In genomic region chr2:102721859-102722258, GRCm38 (mm10) we compare ENCODE assay signal across 25 mouse cellular contexts.
DNase-seq lines count a peak whose midpoint lies in the region; ATAC-seq and TF ChIP-seq lines count a peak whose summit lies in the region.
"Had no signal": no experiment of that assay in that cellular context is flagged by ENCODE, and none has a peak within 500 bp of the region (broad histone marks: within the 10 kb centered on the region; RNA-seq: fewer than 3 reads in every experiment).

No protein-coding gene starts in this region.

- no peaks in the 10 kb centered on the region for H3K4me1 ChIP-seq in forebrain, embryonic 11.5 days (replicated peaks; ENCODE audit: control insufficient read depth, insufficient read depth, low read length)
- H3K4me1 ChIP-seq in forebrain, embryonic 15.5 days, result no peaks in the 10 kb centered on the region
- peaks cover 9 to 34% of the 10 kb centered on the region in 2 experiments; a peak in 3 of 4 replicates for H3K4me1 ChIP-seq in heart, embryonic 14.5 days (ENCODE audit: control insufficient read depth in 2 of 2, insufficient read depth in 2 of 2, low read length in 2 of 2)
- no peaks in the 10 kb centered on the region for H3K4me1 ChIP-seq in liver, postnatal 0 days (ENCODE audit: insufficient read depth)
- H3K4me1 ChIP-seq: embryonic facial prominence, embryonic 12.5 days; embryonic facial prominence, embryonic 15.5 days; forebrain, embryonic 12.5 days had no signal

- H3K4me2 ChIP-seq in forebrain, embryonic 11.5 days (ENCODE audit: low read depth, low read length, severe bottlenecking), result no peak overlapping the region
- no peak overlapping the region for H3K4me2 ChIP-seq in forebrain, embryonic 15.5 days (replicated peaks)
- peak overlapping the region; percentile 3; the same call in 1 of the 2 replicates for H3K4me2 ChIP-seq in heart, embryonic 14.5 days (ENCODE audit: low read length)
- no peak overlapping the region for H3K4me2 ChIP-seq in liver, postnatal 0 days (ENCODE audit: low read depth, low read length)
- H3K4me2 ChIP-seq: embryonic facial prominence, embryonic 12.5 days; embryonic facial prominence, embryonic 15.5 days; forebrain, embryonic 12.5 days; heart, embryonic 13.5 days; hindbrain, embryonic 14.5 days had no signal

- ATAC-seq in forebrain, embryonic 11.5 days (replicated peaks; ENCODE audit: low FRiP score), result no peak
- ATAC-seq in forebrain, embryonic 15.5 days (replicated peaks), result no peak
- ATAC-seq in heart, embryonic 14.5 days (ENCODE audit: insufficient number of reproducible peaks, insufficient read depth, low FRiP score, low read depth), result no peak
- peak; percentile 73 for ATAC-seq in liver, postnatal 0 days
- ATAC-seq: forebrain, embryonic 16.5 days; hindbrain, postnatal 0 days; inflammation-experienced regulatory T-cells, adult 6 months; intestine, embryonic 16.5 days had no signal

- 74% methylated on average over 2 of the region's 2 CpGs for WGBS in forebrain, embryonic 11.5 days
- 80% methylated on average over 2 of the region's 2 CpGs for WGBS in forebrain, embryonic 15.5 days
- 45% methylated on average over 2 of the region's 2 CpGs for WGBS in heart, embryonic 14.5 days
- 62% methylated on average over 2 of the region's 2 CpGs for WGBS in liver, postnatal 0 days (ENCODE audit: insufficient replicate concordance)

- no peak overlapping the region for H3K4me3 ChIP-seq in forebrain, embryonic 11.5 days (ENCODE audit: low read depth, low read length)
- no peak overlapping the region for H3K4me3 ChIP-seq in forebrain, embryonic 15.5 days
- H3K4me3 ChIP-seq in heart, embryonic 14.5 days (ENCODE audit: control insufficient read depth in 1 of 2, insufficient read depth in 1 of 2, low read depth in 1 of 2, low read length in 2 of 2), result no peak overlapping the region
- no peak overlapping the region for H3K4me3 ChIP-seq in liver, postnatal 0 days (ENCODE audit: low read depth, low read length)
- H3K4me3 ChIP-seq: embryonic facial prominence, embryonic 12.5 days; embryonic facial prominence, embryonic 15.5 days; forebrain, embryonic 12.5 days; heart, embryonic 13.5 days had no signal

- intact Hi-C loops in heart, postnatal 10 days (cut with DNase I), result no loop called here

- no peaks in the 10 kb centered on the region for H3K9me3 ChIP-seq in forebrain, embryonic 11.5 days (ENCODE audit: control insufficient read depth, low read length)
- no peaks in the 10 kb centered on the region for H3K9me3 ChIP-seq in forebrain, embryonic 15.5 days
- no peaks in the 10 kb centered on the region for H3K9me3 ChIP-seq in heart, embryonic 14.5 days (ENCODE audit: control insufficient read depth, low read length)
- no peaks in the 10 kb centered on the region for H3K9me3 ChIP-seq in liver, postnatal 0 days (ENCODE audit: low read length)
- H3K9me3 ChIP-seq: embryonic facial prominence, embryonic 12.5 days; embryonic facial prominence, embryonic 15.5 days; forebrain, embryonic 12.5 days; G1E; heart, embryonic 13.5 days had no signal

- H3K27ac ChIP-seq in forebrain, embryonic 11.5 days (ENCODE audit: low read depth, low read length), result no peak overlapping the region
- H3K27ac ChIP-seq in forebrain, embryonic 15.5 days (replicated peaks), result no peak overlapping the region
- no peak overlapping the region for H3K27ac ChIP-seq in heart, embryonic 14.5 days (replicated peaks in 1 of 2; ENCODE audit: control insufficient read depth in 1 of 2, insufficient read depth in 1 of 2, low read depth in 2 of 2, low read length in 2 of 2)
- H3K27ac ChIP-seq in liver, postnatal 0 days (ENCODE audit: low read depth), result no peak overlapping the region
- H3K27ac ChIP-seq: embryonic facial prominence, embryonic 12.5 days; embryonic facial prominence, embryonic 15.5 days; forebrain, embryonic 12.5 days; heart, embryonic 13.5 days; hindbrain, embryonic 14.5 days; hindbrain, postnatal 0 days had no signal

- peak; percentile 10 for DNase-seq in forebrain, embryonic 11.5 days (ENCODE audit: low spot score)
- no peak for DNase-seq in heart, postnatal 10 days
- DNase-seq in liver, postnatal 0 days, result no peak
- no peak for DNase-seq in liver
- DNase-seq: adrenal gland, adult 2 months; adrenal gland, postnatal 14 days; cerebellum, adult 11 months; cerebellum, adult 2 months; cerebellum, adult 9-11 months; cerebellum, postnatal 25 days; gastrocnemius, postnatal 10 days; gastrocnemius, postnatal 36 days; heart, postnatal 36 days had no signal

- no peak for TF ChIP-seq CTCF in liver, postnatal 0 days (IDR thresholded peaks at IDR 0.05; ENCODE audit: low read depth)

- no peaks in the 10 kb centered on the region for H3K36me3 ChIP-seq in forebrain, embryonic 11.5 days (ENCODE audit: control insufficient read depth, insufficient read depth, low read length)
- no peaks in the 10 kb centered on the region for H3K36me3 ChIP-seq in forebrain, embryonic 15.5 days
- H3K36me3 ChIP-seq in heart, embryonic 14.5 days (ENCODE audit: control insufficient read depth, insufficient read depth, low read length), result no peaks in the 10 kb centered on the region
- no peaks in the 10 kb centered on the region for H3K36me3 ChIP-seq in liver, postnatal 0 days (replicated peaks; ENCODE audit: insufficient read depth, low read length)
- H3K36me3 ChIP-seq: embryonic facial prominence, embryonic 12.5 days; embryonic facial prominence, embryonic 15.5 days; forebrain, embryonic 12.5 days; G1E; heart, embryonic 13.5 days had no signal

- H3K27me3 ChIP-seq in forebrain, embryonic 11.5 days (ENCODE audit: control insufficient read depth, insufficient read depth, low read length), result no peaks in the 10 kb centered on the region
- no peaks in the 10 kb centered on the region for H3K27me3 ChIP-seq in forebrain, embryonic 15.5 days
- H3K27me3 ChIP-seq in heart, embryonic 14.5 days (ENCODE audit: control insufficient read depth, insufficient read depth, low read length), result no peaks in the 10 kb centered on the region
- no peaks in the 10 kb centered on the region for H3K27me3 ChIP-seq in liver, postnatal 0 days (ENCODE audit: insufficient read depth, low read length)
- H3K27me3 ChIP-seq: embryonic facial prominence, embryonic 12.5 days; embryonic facial prominence, embryonic 15.5 days; forebrain, embryonic 12.5 days; heart, embryonic 13.5 days had no signal

- TF ChIP-seq EP300 in liver, postnatal 0 days (IDR thresholded peaks at IDR 0.05; ENCODE audit: low read depth), result no peak

- no peak overlapping the region for H3K9ac ChIP-seq in forebrain, embryonic 11.5 days (ENCODE audit: low read length)
- no peak overlapping the region for H3K9ac ChIP-seq in forebrain, embryonic 15.5 days (replicated peaks)
- no peak overlapping the region for H3K9ac ChIP-seq in heart, embryonic 14.5 days (ENCODE audit: low read length)
- no peak overlapping the region for H3K9ac ChIP-seq in liver, postnatal 0 days (replicated peaks)
- H3K9ac ChIP-seq: embryonic facial prominence, embryonic 12.5 days; embryonic facial prominence, embryonic 15.5 days; forebrain, embryonic 12.5 days; heart, embryonic 13.5 days; hindbrain, embryonic 14.5 days had no signal
